Mouse (Mus musculus): ENCODE measurements at regions not wholly inside any gene's neighbourhood (a gene's known extent, or its start where the extent isn't known, plus 50 kb on each side); places are given as distances from the start of the nearest gene placed in this dataset.
A peak's percentile ranks its signal among the peaks of the same experiment; 100 is the strongest.

DNA sequence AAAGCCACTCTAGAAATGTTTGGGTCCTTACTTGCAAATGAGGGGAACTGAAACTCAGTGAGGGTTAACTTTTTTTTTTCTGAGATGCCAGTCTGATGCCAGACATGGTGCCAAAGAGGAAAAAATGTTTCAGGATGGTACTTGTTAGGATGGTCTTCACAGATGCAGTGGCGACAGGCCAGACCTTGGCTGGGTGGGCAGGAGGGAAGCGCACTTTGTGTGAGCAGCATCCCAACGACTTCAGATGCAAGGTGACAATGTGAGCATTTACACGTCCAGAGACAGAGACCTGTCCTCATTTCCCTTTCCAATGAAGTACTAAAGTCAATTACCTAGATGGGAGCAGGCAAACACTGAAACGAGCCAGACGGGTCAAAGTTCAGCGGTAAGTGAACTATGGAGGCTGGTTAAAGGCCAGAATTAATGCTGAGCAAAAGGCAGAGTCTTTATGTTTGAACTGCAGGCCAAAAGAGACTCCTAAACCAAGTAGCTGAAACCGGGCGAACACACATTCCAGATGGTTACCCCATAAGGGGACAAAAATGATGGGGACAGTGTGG lies 213.7 kb upstream of the Ccdc122 start:
- DNase-seq (ENCODE audit: low spot score in 2 of 2), result no peak

DNA sequence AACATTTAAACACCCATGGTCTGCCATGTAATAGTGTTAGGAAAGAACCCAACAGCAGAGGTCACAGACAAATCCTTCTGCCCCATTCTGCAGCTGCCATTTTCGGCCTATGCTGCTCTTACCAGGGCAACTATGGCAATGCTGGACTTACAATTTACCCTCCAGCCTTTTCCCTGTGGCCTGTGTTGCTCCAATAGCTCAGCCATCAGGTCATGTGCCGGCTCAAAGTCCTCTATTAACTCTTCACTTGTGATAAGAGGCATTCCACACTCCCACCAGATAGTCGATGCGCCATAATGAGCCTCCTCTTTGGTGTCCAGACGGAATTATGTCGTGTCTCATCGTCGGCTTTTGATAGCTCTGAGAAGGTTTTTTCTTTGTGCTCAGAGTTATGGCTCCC lies 214.7 kb upstream of the Ccdc122 start:
- no peak for DNase-seq (ENCODE audit: low spot score in 2 of 2)

DNA sequence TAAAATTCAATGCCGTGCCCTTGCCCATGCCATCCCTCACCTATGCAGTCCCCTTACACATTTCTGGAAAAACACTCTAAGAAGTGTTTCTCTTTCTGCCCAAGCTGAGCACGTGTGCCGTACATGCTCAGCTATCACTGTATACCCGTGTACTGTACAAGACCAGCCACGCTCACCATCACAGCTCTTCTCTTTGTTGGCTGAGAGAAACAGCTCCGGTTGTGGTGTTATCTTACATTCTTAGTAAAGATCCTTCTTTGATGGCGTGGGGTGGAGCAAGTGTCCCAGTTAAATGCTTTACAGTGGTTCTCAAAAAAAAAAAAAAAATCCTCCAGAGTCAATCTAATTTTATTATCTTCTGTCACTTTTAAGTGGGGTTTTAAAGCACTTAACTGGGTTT lies 215.1 kb upstream of the Ccdc122 start:
- DNase-seq (ENCODE audit: low spot score in 2 of 2), result no peak

DNA sequence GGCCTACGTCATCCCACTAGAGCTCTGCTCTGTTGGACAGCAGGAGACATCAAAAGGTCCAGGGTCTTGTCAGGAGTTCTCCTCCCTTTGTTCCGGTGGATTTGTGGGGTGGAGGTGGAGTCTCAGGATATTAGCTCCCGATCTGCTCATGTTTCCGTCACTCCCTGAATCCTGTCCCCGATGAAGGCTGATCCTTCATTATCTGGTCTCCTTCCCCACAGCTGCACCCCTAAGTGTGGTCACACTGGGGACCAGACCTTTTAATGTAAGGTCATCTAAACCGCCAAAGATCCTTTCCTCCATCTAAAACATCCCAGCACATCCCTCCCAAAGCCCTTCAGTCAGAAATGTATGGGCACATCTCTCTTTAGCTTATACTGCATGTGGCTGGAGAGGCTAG lies 215.6 kb upstream of the Ccdc122 start:
- no peak for DNase-seq (ENCODE audit: low spot score in 2 of 2)

DNA sequence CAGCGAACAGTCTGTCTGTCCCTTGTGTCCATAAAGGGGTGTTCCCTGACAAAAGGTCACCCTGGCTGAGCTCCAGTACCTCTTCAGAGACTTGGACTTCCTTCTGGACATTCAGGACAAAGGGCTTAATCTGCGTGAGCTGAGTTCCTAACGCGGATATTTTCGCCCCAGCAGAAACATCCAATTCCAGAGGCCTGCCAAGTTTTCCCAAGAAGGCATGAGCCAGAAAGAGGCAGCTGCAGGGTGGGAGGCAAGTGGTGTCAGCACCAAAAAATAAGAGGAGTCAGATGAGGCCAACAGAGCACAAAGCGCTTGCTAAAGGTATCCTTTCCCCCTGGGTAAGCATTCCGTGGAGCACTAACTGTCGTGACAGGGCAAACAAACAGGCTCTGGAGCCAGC lies 216.9 kb upstream of the Ccdc122 start:
- peak; percentile 52 to 86 for DNase-seq (ENCODE audit: low spot score in 2 of 2)

DNA sequence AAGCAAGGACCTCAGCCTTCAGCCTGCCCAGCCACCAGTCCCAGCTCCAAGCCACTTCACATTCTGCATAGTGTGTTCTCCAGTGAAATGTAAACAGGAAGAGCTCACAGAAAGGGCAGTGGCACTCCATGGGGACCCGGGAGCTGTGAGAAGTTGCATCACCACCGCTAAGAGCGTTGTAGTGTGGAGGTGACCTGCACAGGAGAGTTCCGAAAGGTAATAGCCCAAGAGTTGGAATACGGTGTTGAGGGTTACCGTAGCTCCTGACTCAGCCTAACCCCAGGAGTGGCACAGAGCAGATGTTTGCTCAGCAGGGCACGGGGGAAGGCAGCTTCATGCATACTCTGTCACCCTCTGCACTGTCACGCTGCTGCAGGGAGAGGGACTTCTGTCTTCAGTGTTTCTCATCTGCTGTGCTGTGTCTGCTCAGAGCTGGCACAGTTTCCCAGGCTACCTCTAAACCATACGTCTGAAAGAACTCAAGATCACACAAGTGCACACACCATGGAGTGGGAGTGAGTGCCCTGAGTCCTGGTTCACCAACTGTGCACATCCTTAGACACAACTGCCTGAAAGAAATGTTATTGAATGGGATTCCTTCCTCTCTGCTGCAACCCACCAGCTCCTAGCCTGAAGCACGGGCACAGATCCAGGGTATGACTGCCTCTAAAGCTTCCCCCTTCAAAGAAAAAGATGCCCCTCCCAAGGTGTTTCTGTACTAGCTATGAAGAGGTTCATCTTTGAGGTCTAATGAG lies 218.1 kb upstream of the Ccdc122 start:
- peak in 1 of 2 experiments; percentile 26 for DNase-seq (ENCODE audit: low spot score in 2 of 2)

DNA sequence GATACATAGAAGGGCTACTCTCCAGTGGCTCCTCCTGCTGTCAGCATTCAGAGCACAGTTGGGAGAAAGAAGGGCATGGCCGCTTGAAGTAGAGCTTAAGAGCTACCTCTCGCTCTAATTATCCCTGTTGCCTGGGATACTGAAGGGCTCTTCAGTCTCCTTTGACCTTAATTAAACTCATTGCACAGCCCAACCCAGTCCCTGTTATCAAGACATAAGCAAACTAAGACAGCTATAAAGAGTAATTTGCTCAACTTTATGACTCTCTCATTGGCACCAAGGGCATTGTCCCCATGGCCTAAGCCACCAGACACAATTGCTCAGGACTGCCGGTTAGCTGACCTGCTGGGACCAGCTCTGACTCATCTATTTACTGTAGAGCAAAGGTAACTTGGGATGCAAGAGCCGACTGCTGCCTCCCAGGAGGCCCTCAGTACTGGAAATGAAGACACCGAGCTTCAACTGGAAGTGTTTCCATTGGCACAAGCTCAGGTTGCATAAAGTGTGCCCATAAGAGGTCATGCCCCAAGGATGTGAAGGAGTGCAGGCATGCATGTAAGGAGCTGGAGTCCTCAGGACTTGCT lies 219.3 kb upstream of the Ccdc122 start:
- no peak for DNase-seq (ENCODE audit: low spot score in 2 of 2)

DNA sequence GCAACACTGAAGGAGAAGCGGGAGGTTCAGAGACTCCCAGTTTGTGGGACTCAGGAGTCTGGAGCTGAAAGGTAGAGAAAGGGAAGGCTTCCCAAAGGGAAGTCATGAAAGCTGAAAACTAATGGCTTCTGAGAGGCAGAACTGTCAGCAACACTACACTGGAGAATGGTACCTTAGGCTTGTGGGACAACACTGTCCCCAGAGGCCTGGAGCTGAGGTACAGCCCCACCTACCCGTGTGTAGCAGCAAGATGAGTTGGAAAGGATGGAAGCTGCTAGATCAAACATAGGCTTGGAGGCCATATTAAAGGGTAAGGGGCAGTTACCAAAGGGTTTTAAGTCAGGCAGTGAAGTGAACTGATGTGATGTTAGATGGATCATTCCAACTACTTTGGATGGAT lies 219.9 kb upstream of the Ccdc122 start:
- DNase-seq (ENCODE audit: low spot score in 2 of 2), result no peak

DNA sequence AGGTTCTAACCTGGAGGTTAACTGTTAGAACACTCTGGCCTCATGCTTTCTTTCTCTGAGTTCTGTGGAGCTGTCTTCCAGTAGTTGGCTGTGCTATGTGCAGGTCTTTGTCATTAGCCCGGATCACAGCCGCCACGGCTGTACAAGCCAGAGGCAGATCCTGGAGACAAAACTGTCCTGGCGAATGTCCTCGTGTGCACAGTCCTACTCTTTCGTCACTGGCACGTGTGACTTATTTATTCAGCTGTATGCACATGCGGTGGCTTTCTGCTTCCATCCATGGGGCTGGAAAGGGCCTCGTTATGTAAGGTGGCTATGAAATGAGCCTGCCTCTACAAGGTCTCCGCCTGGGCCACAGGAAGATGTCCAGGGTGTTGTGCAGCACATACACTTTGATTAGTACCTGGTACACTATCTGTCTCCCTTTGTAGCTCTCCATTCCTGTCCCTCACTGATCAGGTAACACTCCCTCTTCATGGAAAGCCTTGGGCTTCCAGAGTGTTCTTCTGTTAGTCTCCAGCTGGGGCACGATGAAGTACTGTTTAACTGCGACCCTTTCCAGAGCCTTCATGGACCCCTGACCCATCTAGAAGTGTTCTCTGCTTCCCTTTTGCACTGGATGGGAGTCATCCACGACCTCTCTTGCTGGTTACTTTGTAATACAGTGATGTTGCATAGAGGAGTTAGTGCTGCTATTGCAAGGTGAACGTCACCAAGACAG lies 224.3 kb upstream of the Ccdc122 start:
- no peak for DNase-seq (ENCODE audit: low spot score in 2 of 2)

DNA sequence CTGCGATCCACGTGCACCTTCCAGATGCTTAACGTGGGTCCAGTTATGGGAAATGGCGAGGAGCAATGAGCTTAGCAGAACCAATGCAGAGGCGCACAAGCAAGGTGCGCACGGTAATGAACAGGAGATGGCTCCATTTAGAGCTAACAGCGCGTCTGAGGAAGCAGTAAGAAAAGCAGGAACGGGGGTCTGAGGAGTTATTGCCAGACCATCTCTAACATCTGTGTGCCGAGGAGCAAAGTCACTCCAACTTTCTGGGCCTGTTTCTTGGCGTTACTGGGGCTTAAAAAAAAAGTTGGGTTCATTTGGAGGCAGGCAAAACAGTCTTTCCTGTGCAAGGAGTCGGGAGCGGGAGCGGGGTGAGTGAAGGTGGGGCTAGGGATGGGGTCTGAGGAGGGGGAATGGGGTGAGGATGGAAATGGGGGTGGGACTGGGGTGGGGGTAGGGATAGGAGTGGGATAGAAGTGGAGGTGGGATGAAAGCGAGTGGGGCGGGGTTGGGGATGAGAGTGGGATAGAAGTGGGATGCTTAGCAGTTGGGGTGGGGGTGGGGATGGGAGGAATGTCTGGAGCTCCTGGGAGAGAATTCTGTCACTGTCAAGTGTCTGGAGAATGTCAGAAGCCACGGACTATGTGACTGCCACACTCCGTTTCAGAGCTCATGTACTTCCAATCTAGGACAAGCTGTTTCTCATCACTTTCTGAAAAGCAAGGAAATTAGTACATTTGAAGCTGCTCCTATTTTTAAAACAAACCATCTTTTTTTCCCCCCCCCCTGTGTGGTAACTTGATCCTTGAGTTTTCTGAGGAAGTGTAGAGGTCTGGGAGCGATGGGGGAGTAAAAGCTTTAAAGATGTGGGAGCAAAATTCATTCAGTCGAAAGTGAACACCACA lies 225.6 kb upstream of the Ccdc122 start:
- DNase-seq (ENCODE audit: low spot score in 2 of 2), result no peak

DNA sequence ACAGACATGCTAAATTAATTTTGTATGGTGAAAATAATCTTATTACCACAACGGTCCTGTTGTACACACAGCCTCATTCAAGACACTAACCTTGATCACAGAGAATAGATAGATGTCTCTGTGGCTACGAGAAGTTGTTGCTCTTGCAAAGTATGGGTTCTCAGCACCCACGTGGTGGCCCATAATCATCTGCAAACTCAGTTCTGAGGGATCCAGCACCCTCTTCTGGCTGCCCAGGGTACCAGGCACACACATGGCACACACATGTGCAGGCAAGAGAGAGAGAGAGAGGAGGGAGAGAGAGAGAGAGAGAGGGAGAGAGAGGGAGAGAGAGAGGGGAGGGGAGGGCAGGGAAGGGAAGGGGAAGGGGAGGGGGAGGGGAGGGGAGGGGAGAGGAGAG lies 226.5 kb upstream of the Ccdc122 start:
- no peak for DNase-seq (ENCODE audit: low spot score in 2 of 2)

DNA sequence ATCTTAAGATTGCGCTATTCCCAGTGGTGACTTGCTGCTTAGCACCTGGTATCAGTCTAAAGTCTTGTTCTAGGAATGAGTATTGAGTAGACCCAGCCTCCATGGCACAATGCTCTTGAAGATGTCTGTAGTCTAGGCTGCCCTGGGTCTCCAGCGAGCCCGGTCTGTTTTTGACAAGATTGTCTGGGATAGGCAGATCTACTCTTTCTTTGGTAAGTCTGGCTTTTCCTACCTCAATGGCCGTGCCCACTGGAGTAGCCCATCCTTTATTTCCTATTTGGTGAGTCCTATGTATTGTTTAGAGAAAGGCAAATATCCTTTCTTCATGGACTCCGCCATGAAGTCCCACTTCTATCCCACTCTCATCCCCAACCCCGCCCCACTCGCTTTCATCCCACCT lies 227.2 kb upstream of the Ccdc122 start:
- no peak for DNase-seq (ENCODE audit: low spot score in 2 of 2)

DNA sequence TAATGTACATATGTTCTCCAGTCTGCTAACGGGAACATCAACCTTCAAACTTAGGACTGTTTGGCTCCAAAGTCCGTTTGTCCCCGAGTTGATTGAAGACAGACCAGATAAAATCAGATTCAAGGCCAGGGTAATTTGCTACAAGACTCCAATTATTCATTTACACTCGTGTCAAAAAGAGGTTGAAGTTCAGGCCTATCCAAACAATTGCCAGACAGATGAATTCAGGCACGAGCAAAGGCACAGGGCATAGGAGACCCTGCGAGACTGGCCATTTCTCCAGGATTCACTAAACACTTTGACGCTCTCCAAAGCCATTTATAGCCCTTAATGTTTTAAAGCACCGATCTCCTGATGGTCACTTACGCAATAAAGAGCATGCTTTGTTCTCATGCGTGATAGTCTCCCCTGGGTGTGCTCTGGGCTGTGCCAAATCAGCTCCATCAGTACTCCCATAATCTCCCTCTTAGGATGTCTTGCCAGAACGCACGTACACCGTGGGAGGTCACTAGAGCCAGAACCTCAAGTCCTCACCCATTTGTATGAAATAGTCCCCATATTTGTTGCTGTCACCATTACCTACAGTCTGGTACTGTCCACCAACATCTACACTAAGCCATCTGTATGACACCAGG lies 231.3 kb upstream of the Ccdc122 start:
- DNase-seq (ENCODE audit: low spot score in 2 of 2), result no peak

DNA sequence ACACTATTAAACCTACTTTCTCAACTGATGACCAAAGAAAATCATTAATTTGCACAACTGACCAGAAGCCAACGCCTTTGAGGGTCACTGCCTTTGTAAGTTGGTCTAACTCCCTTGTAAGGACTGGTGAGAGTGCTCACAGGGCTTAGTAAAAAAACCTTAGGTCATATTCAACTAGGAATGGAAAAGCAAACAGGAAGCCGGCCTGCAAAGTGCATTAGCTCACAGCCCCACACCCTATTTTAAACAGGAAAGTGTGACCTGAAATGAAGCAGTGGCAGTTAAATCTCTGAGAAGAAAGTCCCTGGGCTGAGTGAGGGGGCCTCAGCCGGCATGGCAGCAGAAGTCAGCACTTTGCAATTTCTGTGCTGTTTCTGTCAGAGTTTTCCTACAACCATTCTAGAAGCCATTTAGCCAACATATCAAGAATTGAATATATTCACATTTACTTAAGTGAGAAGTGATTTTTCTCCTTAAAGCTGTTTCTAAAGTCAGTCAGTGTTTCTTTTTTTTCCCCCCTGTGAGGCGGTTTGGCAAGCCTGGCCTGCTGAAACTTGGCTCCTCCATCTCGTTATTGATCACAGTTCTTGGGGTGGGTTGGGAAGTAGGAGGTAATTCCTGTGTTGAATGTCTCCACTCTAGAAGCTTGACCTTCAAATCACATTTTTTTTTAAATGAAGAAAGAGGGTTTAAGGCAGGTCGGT lies 232.0 kb upstream of the Ccdc122 start:
- no peak for DNase-seq (ENCODE audit: low spot score in 2 of 2)

DNA sequence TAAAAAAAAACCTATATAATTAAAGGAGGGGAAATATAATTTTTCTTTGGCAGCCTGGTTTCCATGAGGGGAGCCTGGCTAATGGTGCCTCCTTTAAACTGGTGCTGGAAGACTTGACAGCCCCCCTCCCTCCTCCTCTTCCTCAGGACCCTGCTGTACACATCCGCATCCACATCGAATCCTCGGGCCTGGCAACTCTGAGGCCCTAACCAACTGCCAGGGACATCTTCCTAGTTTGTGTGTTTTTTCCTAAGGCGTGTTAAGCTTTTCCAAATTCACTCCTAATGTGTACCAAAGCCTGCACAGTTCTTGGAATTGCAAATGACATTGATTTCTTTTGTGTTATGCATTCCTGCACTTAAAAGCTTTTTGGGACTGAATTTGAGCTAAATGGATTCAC lies 236.4 kb upstream of the Ccdc122 start:
- no peak for DNase-seq (ENCODE audit: low spot score in 2 of 2)

DNA sequence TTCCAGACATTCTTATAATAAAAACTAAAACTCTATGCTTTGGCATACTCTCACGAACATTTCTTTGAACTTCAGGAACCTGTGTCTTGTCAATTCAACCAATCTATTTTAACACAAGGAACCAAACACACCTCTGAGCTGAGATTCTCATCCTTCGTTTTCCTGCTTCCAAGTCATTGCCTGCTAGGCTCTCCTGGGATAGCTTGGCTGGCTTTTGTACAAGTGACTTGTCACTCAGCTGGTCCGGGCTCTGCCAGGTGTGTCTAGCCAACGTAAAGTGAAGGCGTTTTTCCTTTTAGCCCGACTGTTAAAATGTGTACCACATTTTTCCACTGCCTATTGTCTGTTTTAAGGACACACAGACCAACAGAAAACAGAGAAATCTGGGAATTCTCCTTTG lies 236.8 kb upstream of the Ccdc122 start:
- no peak for DNase-seq (ENCODE audit: low spot score in 2 of 2)

DNA sequence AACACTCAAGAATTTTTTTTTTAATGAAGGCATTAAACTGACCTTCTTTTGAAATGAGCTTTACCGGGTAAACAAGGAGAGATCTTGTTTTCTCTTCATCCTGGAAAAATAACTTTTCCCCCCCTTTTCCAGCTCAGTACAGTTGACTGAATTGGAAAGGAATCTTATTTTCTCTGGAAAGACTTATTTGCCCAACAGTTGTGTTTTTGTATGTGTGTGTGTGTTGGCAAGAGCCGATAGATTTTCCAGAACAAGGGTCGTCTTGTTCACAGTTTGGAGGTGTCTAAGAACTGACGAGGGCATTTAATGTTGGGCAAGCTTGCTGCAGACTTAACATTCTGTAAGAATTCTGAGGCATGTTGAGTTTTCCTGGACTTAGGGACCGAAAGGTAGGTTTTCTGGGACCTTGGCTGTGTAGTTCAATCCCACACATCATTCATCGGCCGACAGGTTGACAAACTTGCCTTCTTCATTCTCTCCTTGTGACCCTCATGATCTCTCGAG lies 237.6 kb upstream of the Ccdc122 start:
- DNase-seq (ENCODE audit: low spot score in 2 of 2), result no peak

DNA sequence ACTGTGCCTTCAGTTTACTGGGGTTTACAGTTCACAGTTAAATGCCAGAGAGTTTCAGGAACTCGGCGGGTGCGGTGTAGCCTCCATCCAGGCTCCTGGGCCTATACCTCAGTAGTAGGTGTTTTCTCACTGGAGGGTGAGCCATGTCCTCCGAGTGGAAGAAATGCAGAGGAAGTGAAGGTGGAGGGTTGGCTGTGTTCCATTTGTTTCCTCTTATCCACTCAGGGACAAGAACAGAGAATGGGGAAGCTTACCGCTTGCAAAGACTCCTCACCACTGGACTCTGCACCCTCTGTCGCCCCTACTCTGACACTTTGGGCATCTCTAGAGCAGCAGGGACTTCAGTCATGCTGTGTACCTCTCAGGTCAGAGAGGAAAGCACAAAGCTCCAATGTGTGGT lies 238.1 kb upstream of the Ccdc122 start:
- no peak for DNase-seq (ENCODE audit: low spot score in 2 of 2)

DNA sequence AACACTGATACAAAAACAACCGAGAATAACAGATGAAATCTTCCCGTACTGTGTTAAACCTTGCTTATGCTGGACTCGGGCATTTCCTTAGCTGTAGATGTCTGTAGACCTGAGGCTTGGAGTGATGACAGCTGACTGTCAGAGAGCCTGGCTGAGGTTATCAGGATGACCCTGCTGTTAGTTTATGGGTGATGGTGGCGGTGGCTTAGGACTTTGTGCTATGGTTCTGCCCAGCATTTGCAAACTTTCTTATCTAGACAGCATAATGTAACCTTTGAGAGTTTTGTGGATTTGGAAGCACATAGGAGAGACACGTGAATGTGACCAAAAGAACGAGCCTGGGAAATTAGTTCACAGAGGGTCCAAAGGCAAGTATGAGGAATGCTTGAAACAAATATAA lies 239.1 kb upstream of the Ccdc122 start:
- no peak for DNase-seq (ENCODE audit: low spot score in 2 of 2)

All from layer of hippocampus, adult 18-20 months (tissue).